Mouse (Mus musculus) testis, adult 2 months (tissue): Measurements from ENCODE around the gene Cript. TPM values are rescaled to one million over a fixed set of nuclear protein-coding genes. Genes with fewer than 3 reads are reported as not detected.
"Not testable (repeated sequence)": the region's sequence is repeated elsewhere in the genome, so short reads cannot be mapped to it uniquely, and the experiment has no call there.

Source experiments
- H3K27ac ChIP-seq: fragments of 200-500 bp; 2 replicates; pipeline ENCODE4 v1.5.1; 2012; ENCODE audit warnings: low read depth, low read length; ENCODE audit not compliant: control insufficient read depth, insufficient read depth
- H3K27me3 ChIP-seq: fragments of 200-500 bp; 2 replicates; pipeline ENCODE4 v1.6.1; 2012; ENCODE audit warnings: mild to moderate bottlenecking, low read length, moderate library complexity; ENCODE audit not compliant: control insufficient read depth, insufficient read depth
- H3K36me3 ChIP-seq: fragments of 200-500 bp; 2 replicates; pipeline ENCODE4 v1.6.1; 2012; ENCODE audit warnings: mild to moderate bottlenecking, low read length; ENCODE audit not compliant: control insufficient read depth, insufficient read depth
- H3K4me1 ChIP-seq: fragments of 200-500 bp; 2 replicates; pipeline ENCODE4 v1.6.1; 2012; ENCODE audit warnings: low read length; ENCODE audit not compliant: control insufficient read depth, insufficient read depth
- H3K4me3 ChIP-seq: fragments of 200-500 bp; 2 replicates; pipeline ENCODE4 v1.5.1; 2012; ENCODE audit warnings: low read depth, mild to moderate bottlenecking, low read length, moderate library complexity, mixed read lengths; ENCODE audit not compliant: control insufficient read depth
- CTCF ChIP-seq: fragments of 200-500 bp; IDR thresholded peaks from 2 replicates; pipeline ENCODE4 v1.5.1; 2012; ENCODE audit warnings: low read depth, mild to moderate bottlenecking, inconsistent platforms, low read length, moderate library complexity; ENCODE audit not compliant: control insufficient read depth, insufficient read depth, insufficient replicate concordance
- POLR2A ChIP-seq: fragments of 200-500 bp; IDR thresholded peaks from 2 replicates; pipeline ENCODE4 v1.6.1; 2012; ENCODE audit warnings: low read depth, mild to moderate bottlenecking, inconsistent platforms, low read length, moderate library complexity; ENCODE audit not compliant: control insufficient read depth
- polyA plus RNA-seq: library from polyadenylated mRNA; depleted of rRNA; stranded (reverse); fragments of >200 nt; gene quantifications from 2 replicates; pipeline ENCODE4 v1.2.3, GENCODE M21; 2012; rRNA removed

Cript gene
- polyA plus RNA-seq, 1 experiment = 58.9 TPM

- H3K27me3 ChIP-seq = no peaks in the 10 kb centered on the region
- no peaks in the 10 kb centered on the region for H3K4me1 ChIP-seq
- H3K4me3 ChIP-seq = no peak overlapping the region
- H3K36me3 ChIP-seq = no peaks in the 10 kb centered on the region
- no peak for TF ChIP-seq POLR2A
- TF ChIP-seq CTCF = no peak
- H3K27ac ChIP-seq = no peak overlapping the region
Observed at GRCm38 (mm10) chr17:87073470-87073869, 48.1 kb downstream of the Cript start.

- H3K27ac ChIP-seq, H3K4me1 ChIP-seq, H3K4me3 ChIP-seq, H3K27me3 ChIP-seq, H3K36me3 ChIP-seq: not testable (repeated sequence)
Observed at GRCm38 (mm10) chr17:87078217-87078616, 52.9 kb downstream of the Cript start.

GRCm38 (mm10) chr17:87080724-87081123 lies 55.4 kb downstream of the Cript start:
- no peaks in the 10 kb centered on the region for H3K36me3 ChIP-seq
- no peak overlapping the region for H3K27ac ChIP-seq
- no peaks in the 10 kb centered on the region for H3K27me3 ChIP-seq
- no peaks in the 10 kb centered on the region for H3K4me1 ChIP-seq
- no peak overlapping the region for H3K4me3 ChIP-seq
- TF ChIP-seq CTCF = no peak
- no peak for TF ChIP-seq POLR2A

GRCm38 (mm10) chr17:87082547-87082946 lies 57.2 kb downstream of the Cript start:
- no peaks in the 10 kb centered on the region for H3K4me1 ChIP-seq
- no peak overlapping the region for H3K4me3 ChIP-seq
- no peaks in the 10 kb centered on the region for H3K36me3 ChIP-seq
- no peak for TF ChIP-seq CTCF
- no peak for TF ChIP-seq POLR2A
- no peaks in the 10 kb centered on the region for H3K27me3 ChIP-seq
- H3K27ac ChIP-seq = no peak overlapping the region

GRCm38 (mm10) chr17:87083671-87084070 lies 58.3 kb downstream of the Cript start:
- H3K36me3 ChIP-seq = no peaks in the 10 kb centered on the region
- no peak overlapping the region for H3K4me3 ChIP-seq
- TF ChIP-seq CTCF (no peak), POLR2A (no peak)
- no peak overlapping the region for H3K27ac ChIP-seq
- no peaks in the 10 kb centered on the region for H3K27me3 ChIP-seq
- H3K4me1 ChIP-seq = no peaks in the 10 kb centered on the region

Other genes starting within 250 kb of the Cript start
- 1,060 and 1,176 TPM in 2 replicates for gene Tmem247, start 108.2 kb upstream of the Cript start, polyA plus RNA-seq
- gene Atp6v1e2, start 77.7 kb upstream of the Cript start, polyA plus RNA-seq = 175 and 178 TPM in 2 replicates
- 1.1 and 2.4 TPM in 2 replicates for gene Rhoq, start 62.5 kb upstream of the Cript start, polyA plus RNA-seq
- 86.0 and 112 TPM in 2 replicates for gene Pigf, start 144 bp upstream of the Cript start, polyA plus RNA-seq
- gene Socs5, start 82.1 kb downstream of the Cript start, polyA plus RNA-seq = 6.4 and 6.9 TPM in 2 replicates
- gene Mcfd2, start 240.4 kb downstream of the Cript start, polyA plus RNA-seq = 34.0 and 40.4 TPM in 2 replicates